Mouse (Mus musculus): ENCODE measurements around the gene Phlpp2. TPM values are rescaled to one million over a fixed set of nuclear protein-coding genes. Genes with fewer than 3 reads are reported as not detected.

Gene Phlpp2
- polyA plus RNA-seq (2015; fragmentation: Nextera tagmentation; extraction: Ambion mirVana): 3.7 and 4.3 TPM in 2 replicates

DNA sequence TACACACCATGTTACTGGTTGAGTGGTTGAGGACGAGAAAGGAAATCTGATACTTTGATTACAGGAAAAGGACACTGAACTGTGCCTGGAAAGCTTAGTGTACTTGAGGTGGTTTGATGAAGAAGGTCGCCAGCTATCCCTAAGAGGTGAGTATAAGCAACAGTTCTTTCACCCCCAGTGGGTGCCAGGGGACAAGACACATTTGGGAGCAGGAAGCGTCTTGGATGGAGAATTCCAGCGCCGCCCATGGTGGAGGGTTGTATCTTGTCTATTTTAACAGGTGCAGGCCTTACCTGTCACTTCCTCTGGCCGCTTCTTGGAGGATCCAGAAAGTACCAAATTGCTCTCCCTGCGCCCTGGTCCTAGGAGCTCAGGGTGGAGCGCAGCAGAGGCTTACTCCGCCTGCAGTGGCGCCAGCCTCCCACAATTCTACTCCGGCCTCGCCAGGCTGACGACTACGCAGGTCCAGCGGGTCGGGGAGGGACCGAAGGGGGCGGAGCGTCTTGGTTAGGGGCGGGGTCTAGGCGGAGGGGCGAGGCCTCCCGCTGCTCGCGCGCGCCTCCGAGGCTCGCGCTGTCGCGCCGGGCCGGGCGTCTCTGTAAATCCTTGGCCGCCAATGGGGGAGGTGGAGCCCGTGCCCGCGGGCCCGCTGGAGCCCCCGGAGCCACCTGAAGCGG is at the start of gene Phlpp2:
Gene Phlpp2, plus strand, starts transcription at position 540 of the 677 bp plus-strand sequence.

GRCm38 (mm10) chr8:109961693-109962367 is 93.5 kb downstream of the Phlpp2 start, which contains the start of gene Marveld3:
Gene Marveld3, minus strand, starts transcription at chr8:109962203.

GRCm38 (mm10) chr8:109990224-109990623 is 121.9 kb downstream of the Phlpp2 start, which contains the start of gene Tat:
Gene Tat, plus strand, starts transcription at chr8:109990437.

Other genes starting within 250 kb of the Phlpp2 start
- 52.7 and 60.5 TPM in 2 replicates for gene Ist1, start 175.3 kb upstream of the Phlpp2 start, polyA plus RNA-seq (2015; fragmentation: Nextera tagmentation; extraction: Ambion mirVana)
- gene Zfp821, start 163.0 kb upstream of the Phlpp2 start, polyA plus RNA-seq (2015; fragmentation: Nextera tagmentation; extraction: Ambion mirVana): 9.2 and 10.5 TPM in 2 replicates
- gene Atxn1l, start 130.8 kb upstream of the Phlpp2 start, polyA plus RNA-seq (2015; fragmentation: Nextera tagmentation; extraction: Ambion mirVana): 2.8 and 3.3 TPM in 2 replicates
- gene Ap1g1, start 90.0 kb upstream of the Phlpp2 start, polyA plus RNA-seq (2015; fragmentation: Nextera tagmentation; extraction: Ambion mirVana): 15.9 and 17.2 TPM in 2 replicates
- 0.13 and 0.24 TPM in 2 replicates for gene Marveld3, start 93.7 kb downstream of the Phlpp2 start, polyA plus RNA-seq (2015; fragmentation: Nextera tagmentation; extraction: Ambion mirVana)
- not detected in 2 replicates for gene Tat, start 121.9 kb downstream of the Phlpp2 start, polyA plus RNA-seq (2015; fragmentation: Nextera tagmentation; extraction: Ambion mirVana)
- 0.72 and 0.93 TPM in 2 replicates for gene Chst4, start 171.2 kb downstream of the Phlpp2 start, polyA plus RNA-seq (2015; fragmentation: Nextera tagmentation; extraction: Ambion mirVana)
- 0.42 and 0.70 TPM in 2 replicates for gene Zfp612, start 211.2 kb downstream of the Phlpp2 start, polyA plus RNA-seq (2015; fragmentation: Nextera tagmentation; extraction: Ambion mirVana)
- not detected in 2 replicates for gene Gm21964, start 232.7 kb downstream of the Phlpp2 start, polyA plus RNA-seq (2015; fragmentation: Nextera tagmentation; extraction: Ambion mirVana)
- gene Gm17720, start 234.2 kb downstream of the Phlpp2 start, polyA plus RNA-seq (2015; fragmentation: Nextera tagmentation; extraction: Ambion mirVana): not detected in 2 replicates